Mouse (Mus musculus) lung, postnatal 0 days (tissue): ENCODE measurements at regions not wholly inside any gene's neighbourhood (a gene's known extent, or its start where the extent isn't known, plus 50 kb on each side); places are given as distances from the start of the nearest gene placed in this dataset.

Source experiments
- ATAC-seq: fragments of 200-750 bp; cut with Nextera tagmentation; 2 replicates; pipeline ENCODE4 v1.8.0; 2017; ENCODE audit warnings: moderate library complexity
- DNase-seq: peaks from one replicate; pipeline ENCODE4 v3.0.0-alpha.2; 2016; ENCODE audit warnings: low spot score
- H3K27ac ChIP-seq: fragments of 300-500 bp; sonication (generic); 2 replicates; pipeline ENCODE4 v1.5.1; 2014; ENCODE audit warnings: antibody characterized with exemption, mild to moderate bottlenecking, low read length, mixed read lengths
- H3K27me3 ChIP-seq: fragments of 300-500 bp; sonication (generic); replicated peaks from 2 replicates; pipeline ENCODE4 v1.6.1; 2014; ENCODE audit warnings: low read length, mixed read lengths; ENCODE audit not compliant: insufficient read depth
- H3K36me3 ChIP-seq: fragments of 300-500 bp; sonication (generic); 2 replicates; pipeline ENCODE4 v1.6.1; 2014; ENCODE audit warnings: low read length, mixed read lengths; ENCODE audit not compliant: insufficient read depth
- H3K4me1 ChIP-seq: fragments of 300-500 bp; sonication (generic); 2 replicates; pipeline ENCODE4 v1.6.1; 2014; ENCODE audit warnings: antibody characterized with exemption, low read depth, low read length, mixed read lengths; ENCODE audit not compliant: insufficient read depth
- H3K4me2 ChIP-seq: fragments of 300-500 bp; sonication (generic); replicated peaks from 2 replicates; pipeline ENCODE4 v1.6.1; 2014; ENCODE audit warnings: low read depth, mild to moderate bottlenecking, low read length, moderate library complexity, mixed read lengths
- H3K4me3 ChIP-seq: fragments of 300-500 bp; sonication (generic); 2 replicates; pipeline ENCODE4 v1.5.1; 2014; ENCODE audit warnings: low read depth, low read length
- H3K9ac ChIP-seq: fragments of 300-500 bp; sonication (generic); replicated peaks from 2 replicates; pipeline ENCODE4 v1.6.1; 2014; ENCODE audit warnings: low read depth, mild to moderate bottlenecking
- H3K9me3 ChIP-seq: fragments of 300-500 bp; sonication (generic); 2 replicates; pipeline ENCODE4 v1.6.1; 2016; ENCODE audit warnings: low read length, mixed read lengths
- CTCF ChIP-seq: IDR thresholded peaks from 2 replicates; pipeline ENCODE4 v1.5.1; 2016; ENCODE audit warnings: antibody characterized with exemption, mild to moderate bottlenecking
- EP300 ChIP-seq: IDR thresholded peaks from 2 replicates; pipeline ENCODE4 v1.6.1; 2016; ENCODE audit warnings: antibody characterized with exemption, mild to moderate bottlenecking, control low read depth
- whole genome bisulfite sequencing: fragments of 180-500 bp; shearing (Covaris S2); extraction: QIAGEN DNeasy Blood & Tissue Kit; methylation state at CpG from one replicate; pipeline ENCODE4 v1.1.7; 2014; 5-methylcytosine and 5-hydroxymethylcytosine counted together

- Histone ChIP-seq H3K4me2 (no peak overlapping the region), H3K4me1 (no peaks in the 10 kb centered on the region), H3K4me3 (no peak overlapping the region), H3K9me3 (no peaks in the 10 kb centered on the region), H3K27me3 (no peaks in the 10 kb centered on the region), H3K36me3 (no peaks in the 10 kb centered on the region), H3K9ac (no peak overlapping the region), H3K27ac (no peak overlapping the region)
- DNase-seq (no peak), ATAC-seq (no peak)
- WGBS = 82% methylated on average over 6 of the region's 6 CpGs
- no peak for TF ChIP-seq CTCF
- TF ChIP-seq EP300 = no peak
Measured at GRCm38 (mm10) chr10:43750401-43750800, 151.1 kb downstream of the Qrsl1 start.

- Histone ChIP-seq H3K27ac (no peak overlapping the region), H3K4me1 (no peaks in the 10 kb centered on the region), H3K4me3 (no peak overlapping the region), H3K9ac (no peak overlapping the region), H3K27me3 (no peaks in the 10 kb centered on the region), H3K9me3 (no peaks in the 10 kb centered on the region), H3K4me2 (no peak overlapping the region), H3K36me3 (no peaks in the 10 kb centered on the region)
- no peak for TF ChIP-seq CTCF
- no peak for TF ChIP-seq EP300
- no peak for DNase-seq
- WGBS = 65% methylated on average over 10 of the region's 10 CpGs
- no peak for ATAC-seq
Measured at GRCm38 (mm10) chr10:43750854-43751253, 150.7 kb downstream of the Qrsl1 start.

- peak; percentile 87 for DNase-seq
Measured at GRCm38 (mm10) chr10:43751881-43752675, 149.5 kb downstream of the Qrsl1 start.

DNA sequence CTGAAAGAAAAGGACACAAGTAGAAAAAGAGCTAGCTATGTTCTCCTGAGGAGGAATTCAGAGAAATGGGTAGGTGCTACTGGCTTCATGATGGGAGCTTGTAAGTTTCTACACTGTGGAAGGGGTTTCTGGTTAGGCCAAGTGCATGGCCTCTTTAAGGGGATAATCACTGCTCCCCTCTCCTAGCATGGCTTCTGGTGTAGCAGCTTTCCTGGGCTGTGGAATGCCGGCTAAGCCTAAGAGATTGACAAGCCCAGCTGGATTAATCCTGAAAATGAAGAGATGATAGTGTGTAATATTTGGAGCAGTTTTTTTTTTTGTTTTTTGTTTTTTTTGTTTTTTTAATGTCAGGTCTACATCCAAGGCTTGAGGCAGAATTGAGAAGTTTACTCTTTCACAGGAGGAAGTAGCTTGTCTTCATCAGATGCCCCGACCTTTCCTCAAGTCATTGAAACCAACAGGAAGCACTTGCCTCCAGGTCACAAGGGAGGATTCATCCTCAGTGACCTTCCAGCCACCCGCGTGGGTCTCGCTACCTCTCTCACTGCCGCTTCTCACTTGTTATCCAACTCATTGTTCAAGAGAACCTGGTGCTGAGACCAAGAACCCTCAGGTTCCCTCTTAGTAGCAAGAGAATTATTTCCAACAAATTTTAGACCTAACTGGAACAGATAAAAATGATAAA, 144.5 kb downstream of the Qrsl1 start:
- no peak for ATAC-seq

More at GRCm38 (mm10) chr10:43751881-43752675, 149.5 kb downstream of the Qrsl1 start:
- H3K9ac ChIP-seq = no peak overlapping the region
- no peaks in the 10 kb centered on the region for H3K27me3 ChIP-seq
- no peaks in the 10 kb centered on the region for H3K36me3 ChIP-seq
- peak; percentile 83 for ATAC-seq
- no peak overlapping the region for H3K27ac ChIP-seq
- TF ChIP-seq CTCF (no peak), EP300 (no peak)
- no peak overlapping the region for H3K4me3 ChIP-seq
- H3K4me2 ChIP-seq = no peak overlapping the region
- H3K9me3 ChIP-seq = no peaks in the 10 kb centered on the region
- H3K4me1 ChIP-seq = no peaks in the 10 kb centered on the region
- 43% methylated on average over 5 of the region's 5 CpGs for WGBS

GRCm38 (mm10) chr10:43758124-43759025, 143.2 kb downstream of the Qrsl1 start:
- H3K4me1 ChIP-seq = no peaks in the 10 kb centered on the region
- H3K9me3 ChIP-seq = no peaks in the 10 kb centered on the region
- H3K4me3 ChIP-seq = no peak overlapping the region
- TF ChIP-seq EP300 = no peak
- TF ChIP-seq CTCF = no peak
- H3K4me2 ChIP-seq = no peak overlapping the region
- DNase-seq (no peak), ATAC-seq (no peak)
- H3K27me3 ChIP-seq = no peaks in the 10 kb centered on the region
- 53% methylated on average over 7 of the region's 10 CpGs for WGBS
- no peak overlapping the region for H3K27ac ChIP-seq
- no peaks in the 10 kb centered on the region for H3K36me3 ChIP-seq
- H3K9ac ChIP-seq = no peak overlapping the region

More for the DNA sequence above, 144.5 kb downstream of the Qrsl1 start:
- Histone ChIP-seq H3K27ac (no peak overlapping the region), H3K27me3 (no peaks in the 10 kb centered on the region), H3K9me3 (no peaks in the 10 kb centered on the region), H3K4me1 (no peaks in the 10 kb centered on the region), H3K36me3 (no peaks in the 10 kb centered on the region), H3K9ac (no peak overlapping the region), H3K4me2 (no peak overlapping the region), H3K4me3 (no peak overlapping the region)
- TF ChIP-seq EP300 (no peak), CTCF (no peak)
- DNase-seq = no peak
- WGBS = 68% methylated on average over 6 of the region's 6 CpGs
